Mouse (Mus musculus): ENCODE results near the gene Fam151a. TPM values are rescaled to one million over a fixed set of nuclear protein-coding genes. Genes with fewer than 3 reads are reported as not detected.
"Not testable (repeated sequence)": the region's sequence is repeated elsewhere in the genome, so short reads cannot be mapped to it uniquely, and the experiment has no call there.

Fam151a gene
- polyA plus RNA-seq, 1 experiment from 2014 or later: 0.28 TPM

DNA sequence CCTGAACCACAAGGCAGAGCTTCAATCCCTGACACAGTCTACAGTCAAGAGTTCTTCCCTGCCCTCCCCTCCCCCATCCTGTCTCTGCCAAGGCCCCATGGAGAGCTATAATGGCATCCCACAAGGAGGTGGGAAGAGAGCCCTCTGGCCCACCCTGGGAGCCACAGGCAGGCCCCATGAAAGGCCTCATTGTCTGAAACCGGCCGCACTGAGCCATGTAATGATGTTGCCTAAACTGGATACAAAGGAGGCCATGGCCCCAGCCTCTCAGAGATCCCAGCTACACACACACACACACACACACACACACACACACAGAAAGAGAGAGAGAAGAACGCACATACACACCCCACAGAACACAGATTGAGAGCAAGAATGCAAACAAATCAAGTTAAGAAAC lies 46.4 kb downstream of the Fam151a start:
- Histone ChIP-seq H3K9ac (no peak overlapping the region), H3K27ac (peak overlapping the region; percentile 72; the same call in 1 of the 2 replicates), H3K4me2 (replicated peaks) (no peak overlapping the region), H3K4me1 (peaks cover 72% of the 10 kb centered on the region), H3K36me3 (no peaks in the 10 kb centered on the region), H3K4me3 (no peak overlapping the region), H3K27me3 (no peaks in the 10 kb centered on the region), H3K9me3 (no peaks in the 10 kb centered on the region)
- peak; percentile 18; the same call in 1 of the 2 replicates for ATAC-seq (ENCODE audit: low FRiP score, low read depth)
- WGBS: 36% methylated on average over 3 of the region's 3 CpGs

DNA sequence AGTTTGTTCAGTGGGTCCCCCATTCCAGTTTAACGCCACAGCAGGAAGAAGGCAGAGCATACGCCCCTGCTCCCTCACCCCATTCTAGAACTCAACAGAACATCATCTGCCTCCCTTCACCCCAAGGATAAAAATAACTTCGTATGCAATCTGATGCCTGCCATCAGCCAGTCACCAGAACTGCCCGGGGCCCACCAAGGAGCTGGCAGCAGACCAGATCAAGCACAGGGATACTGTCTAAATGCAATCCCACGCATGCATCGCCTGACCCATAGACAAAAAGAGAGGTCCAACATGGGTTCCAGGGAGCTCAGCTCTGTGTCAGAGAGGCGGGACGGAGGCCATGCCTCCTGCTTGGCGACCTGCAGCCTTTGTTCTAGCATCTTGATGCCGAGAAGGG lies 49.4 kb downstream of the Fam151a start:
- peak overlapping the region; percentile 28; the same call in 1 of the 2 replicates for H3K27ac ChIP-seq
- WGBS: 72% methylated on average over 10 of the region's 10 CpGs

DNA sequence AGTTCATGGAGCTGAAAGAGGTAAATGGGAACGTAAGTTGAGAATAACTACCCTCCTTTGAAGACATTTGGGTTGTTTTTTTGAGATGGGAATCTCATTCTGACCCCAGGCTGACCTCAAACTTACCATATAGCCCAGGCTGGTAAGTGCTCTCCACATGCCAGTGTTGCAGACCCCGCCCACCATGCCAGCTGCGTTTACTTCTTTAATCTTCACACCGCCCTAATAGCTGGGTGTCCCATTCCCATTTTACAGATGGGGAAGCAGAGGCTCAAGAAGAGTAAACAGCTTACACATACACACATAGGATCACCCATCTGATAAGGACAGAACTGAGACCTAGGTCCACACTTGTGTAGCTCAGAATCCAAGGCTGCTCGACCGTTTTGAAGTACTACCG lies 51.1 kb downstream of the Fam151a start:
- H3K4me1 ChIP-seq: peaks cover 89% of the 10 kb centered on the region
- no peaks in the 10 kb centered on the region for H3K36me3 ChIP-seq
- no peak overlapping the region for H3K4me3 ChIP-seq
- H3K9me3 ChIP-seq: no peaks in the 10 kb centered on the region
- ATAC-seq (ENCODE audit: low FRiP score, low read depth): no peak
- no peaks in the 10 kb centered on the region for H3K27me3 ChIP-seq
- H3K4me2 ChIP-seq (replicated peaks): no peak overlapping the region
- H3K27ac ChIP-seq: peak overlapping the region; percentile 95; the same call in 1 of the 2 replicates
- H3K9ac ChIP-seq: no peak overlapping the region
- 89% methylated on average over 7 of the region's 7 CpGs for WGBS

More for the DNA sequence above, 49.4 kb downstream of the Fam151a start:
- Histone ChIP-seq H3K4me2 (replicated peaks) (no peak overlapping the region), H3K9me3 (no peaks in the 10 kb centered on the region), H3K4me3 (no peak overlapping the region), H3K9ac (no peak overlapping the region), H3K4me1 (peaks cover 89% of the 10 kb centered on the region), H3K36me3 (no peaks in the 10 kb centered on the region), H3K27me3 (no peaks in the 10 kb centered on the region)
- no peak for ATAC-seq (ENCODE audit: low FRiP score, low read depth)

DNA sequence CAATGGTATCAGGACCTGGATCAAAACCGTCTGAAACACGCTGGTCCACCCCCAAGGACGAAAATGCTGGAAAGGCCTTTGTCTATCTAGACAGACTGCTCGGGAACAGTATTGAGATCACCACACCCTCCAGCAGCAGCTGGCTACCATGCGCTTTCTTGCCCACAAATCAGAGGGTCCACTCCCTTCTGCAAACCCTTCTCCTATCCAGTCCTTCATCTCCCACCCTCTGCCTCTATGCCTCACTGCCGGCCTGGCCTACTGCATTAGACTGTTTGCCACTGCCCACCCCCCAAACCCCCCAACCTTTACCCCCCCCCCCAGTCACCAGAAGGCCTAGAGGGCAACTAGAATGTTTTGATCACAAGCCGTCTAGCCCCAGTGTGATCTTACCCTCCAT lies 51.7 kb downstream of the Fam151a start:
- Histone ChIP-seq H3K4me2 (replicated peaks) (peak overlapping the region; percentile 32; the same call in 1 of the 2 replicates), H3K9ac (no peak overlapping the region), H3K27me3 (no peaks in the 10 kb centered on the region), H3K9me3 (no peaks in the 10 kb centered on the region), H3K4me1 (peaks cover 88% of the 10 kb centered on the region), H3K36me3 (no peaks in the 10 kb centered on the region), H3K4me3 (no peak overlapping the region), H3K27ac (peak overlapping the region; percentile 95)
- 63% methylated on average over 7 of the region's 7 CpGs for WGBS
- ATAC-seq (ENCODE audit: low FRiP score, low read depth): no peak

DNA sequence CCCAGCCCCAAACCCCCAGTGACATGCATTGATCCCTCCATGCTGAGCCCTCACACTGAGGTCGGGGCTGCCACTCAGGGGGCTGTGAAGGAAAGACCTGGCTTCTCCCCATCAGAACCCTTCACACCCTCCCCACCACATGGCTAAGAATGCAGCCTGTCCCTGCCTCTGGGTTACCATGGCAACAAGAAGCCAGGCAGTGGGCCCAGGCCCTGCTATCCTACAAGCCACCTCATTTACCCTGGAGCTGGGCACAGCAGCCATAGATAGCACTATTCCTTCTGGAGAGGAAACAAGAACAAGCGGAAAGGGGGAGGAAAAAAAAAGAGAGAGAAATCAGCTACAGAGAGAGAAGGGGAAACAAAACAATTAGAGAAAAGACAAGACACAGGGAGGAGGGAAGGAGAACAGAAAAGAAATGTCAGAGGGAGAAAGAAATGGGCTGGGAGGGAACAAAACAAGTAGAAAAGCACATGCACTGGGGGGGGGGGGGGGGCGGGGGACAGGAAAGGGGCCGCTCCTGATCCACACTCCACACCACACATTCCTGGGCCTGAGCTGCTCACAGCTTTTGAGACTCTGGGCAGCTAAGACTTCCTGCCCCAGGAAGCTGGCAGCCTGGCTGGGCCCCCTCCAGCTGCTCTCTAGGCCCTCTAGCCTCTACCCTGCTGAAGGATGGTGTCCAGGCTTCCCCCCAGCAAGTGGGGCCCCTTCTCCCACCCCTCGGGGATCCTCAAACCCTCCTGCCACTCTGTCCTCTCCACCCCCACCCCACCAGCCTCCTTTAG lies 52.3 kb downstream of the Fam151a start:
- Histone ChIP-seq H3K4me1 (peaks cover 82% of the 10 kb centered on the region), H3K36me3 (no peaks in the 10 kb centered on the region), H3K27me3 (no peaks in the 10 kb centered on the region), H3K9me3 (no peaks in the 10 kb centered on the region), H3K4me2 (replicated peaks) (peak overlapping the region; percentile 32), H3K27ac (peak overlapping the region; percentile 95), H3K9ac (peak overlapping the region; percentile 54; the same call in 1 of the 2 replicates), H3K4me3 (no peak overlapping the region)
- WGBS: 7% methylated on average over 4 of the region's 5 CpGs
- peak; percentile 83 for ATAC-seq (ENCODE audit: low FRiP score, low read depth)

DNA sequence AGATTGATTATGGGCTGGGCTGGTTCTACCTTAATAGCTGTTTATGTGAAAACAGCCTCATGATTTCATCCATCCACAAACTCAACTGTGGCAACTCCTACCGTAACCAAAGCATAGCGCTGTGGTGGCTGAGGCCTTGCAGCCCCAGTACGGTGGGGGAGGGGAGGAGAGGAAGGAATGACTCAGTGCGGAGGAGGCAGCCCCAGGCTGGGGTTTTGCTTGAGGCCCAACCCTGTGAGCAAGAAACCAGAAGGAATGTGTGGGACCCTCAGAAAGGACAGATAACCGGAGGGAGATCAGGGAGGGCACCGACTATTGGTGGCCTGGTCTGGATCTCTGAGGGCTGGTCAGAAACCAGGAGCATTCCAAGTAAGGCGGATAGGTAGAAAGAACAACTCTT lies 54.1 kb downstream of the Fam151a start:
- no peak overlapping the region for H3K4me2 ChIP-seq (replicated peaks)
- H3K4me3 ChIP-seq: no peak overlapping the region
- no peaks in the 10 kb centered on the region for H3K27me3 ChIP-seq
- no peaks in the 10 kb centered on the region for H3K9me3 ChIP-seq
- WGBS: 43% methylated on average over 7 of the region's 7 CpGs
- H3K9ac ChIP-seq: no peak overlapping the region; the same call in 1 of the 2 replicates
- ATAC-seq (ENCODE audit: low FRiP score, low read depth): 0 out of 2 replicates have a peak, but pooled peaks have one; percentile 28
- peaks cover 74% of the 10 kb centered on the region for H3K4me1 ChIP-seq
- peak overlapping the region; percentile 95 for H3K27ac ChIP-seq
- no peaks in the 10 kb centered on the region for H3K36me3 ChIP-seq

DNA sequence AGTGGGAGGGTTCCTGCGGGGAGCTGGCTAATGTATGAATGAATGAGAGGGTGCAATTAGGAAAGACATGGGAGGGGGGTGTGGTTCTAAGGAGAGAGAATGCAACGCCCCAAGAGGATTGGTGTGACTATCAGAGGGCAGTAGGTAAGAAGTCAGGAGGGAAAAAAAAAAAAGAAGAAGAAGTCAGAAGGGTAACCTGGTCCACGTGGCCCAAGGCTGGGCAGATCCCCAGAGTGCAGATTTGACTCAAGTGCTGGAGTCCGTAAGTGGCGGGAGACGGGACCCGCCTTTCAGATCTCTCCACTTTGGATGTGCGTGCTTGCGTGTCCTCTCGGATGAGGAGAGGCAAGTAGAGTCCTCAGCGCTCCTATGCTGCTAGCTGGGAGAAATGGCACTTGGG lies 54.9 kb downstream of the Fam151a start:
- ATAC-seq (ENCODE audit: low FRiP score, low read depth): no peak
- Histone ChIP-seq H3K4me1 (peaks cover 66% of the 10 kb centered on the region), H3K27me3 (no peaks in the 10 kb centered on the region), H3K27ac (no peak overlapping the region), H3K9me3 (no peaks in the 10 kb centered on the region), H3K4me2 (replicated peaks) (no peak overlapping the region), H3K4me3 (no peak overlapping the region), H3K36me3 (no peaks in the 10 kb centered on the region), H3K9ac (no peak overlapping the region)
- 87% methylated on average over 11 of the region's 11 CpGs for WGBS

DNA sequence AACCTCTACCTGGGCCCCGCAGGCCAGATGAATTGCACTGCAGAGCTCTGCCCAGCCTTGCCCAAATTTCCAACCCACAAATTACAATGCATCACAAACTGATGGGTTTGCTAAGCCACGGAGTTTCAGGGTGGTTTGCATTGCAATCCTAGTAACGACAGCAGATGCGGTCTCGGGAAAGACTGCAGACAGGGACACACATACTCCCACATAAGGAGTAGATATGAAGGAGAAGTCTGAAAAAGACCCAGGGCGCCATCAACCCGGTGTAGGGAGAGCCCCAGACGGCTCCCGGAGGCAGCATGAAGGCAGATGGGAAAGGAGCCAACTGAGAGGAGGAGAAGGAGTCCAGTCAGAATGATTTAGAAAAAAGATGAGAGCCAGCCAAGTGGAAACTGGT lies 56.0 kb downstream of the Fam151a start:
- no peak for ATAC-seq (ENCODE audit: low FRiP score, low read depth)
- H3K4me2 ChIP-seq (replicated peaks): no peak overlapping the region
- H3K27ac ChIP-seq: peak overlapping the region; percentile 44; the same call in 1 of the 2 replicates
- H3K36me3 ChIP-seq: no peaks in the 10 kb centered on the region
- H3K4me3 ChIP-seq: no peak overlapping the region
- H3K27me3 ChIP-seq: no peaks in the 10 kb centered on the region
- peaks cover 55% of the 10 kb centered on the region for H3K4me1 ChIP-seq
- 60% methylated on average over 9 of the region's 9 CpGs for WGBS
- no peak overlapping the region for H3K9ac ChIP-seq
- H3K9me3 ChIP-seq: no peaks in the 10 kb centered on the region

DNA sequence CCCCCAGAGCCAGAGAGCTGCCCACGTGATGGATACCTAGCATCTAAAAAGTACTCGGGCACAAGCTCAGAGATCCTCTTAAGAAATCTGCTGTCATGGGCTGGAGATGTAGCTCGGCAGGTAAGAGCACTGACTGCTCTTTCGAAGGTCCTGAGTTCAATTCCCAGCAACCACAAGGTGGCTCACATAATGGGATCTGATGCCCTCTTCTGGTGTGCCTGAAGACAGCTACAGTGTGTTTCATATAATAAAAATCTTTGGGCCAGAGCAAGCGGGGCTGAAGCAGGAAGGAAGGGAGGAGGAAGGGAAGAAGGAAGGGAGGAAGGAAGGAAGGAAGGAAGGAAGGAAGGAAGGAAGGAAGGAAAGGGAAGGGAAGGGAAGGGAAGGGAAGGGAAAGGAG lies 56.5 kb downstream of the Fam151a start:
- H3K4me2 ChIP-seq (replicated peaks); H3K9me3 ChIP-seq; ATAC-seq (ENCODE audit: low FRiP score, low read depth); H3K4me3 ChIP-seq; H3K36me3 ChIP-seq; H3K27me3 ChIP-seq; H3K27ac ChIP-seq; H3K9ac ChIP-seq: not testable (repeated sequence)
- H3K4me1 ChIP-seq: peaks cover 50% of the 10 kb centered on the region
- 79% methylated on average over 5 of the region's 5 CpGs for WGBS

DNA sequence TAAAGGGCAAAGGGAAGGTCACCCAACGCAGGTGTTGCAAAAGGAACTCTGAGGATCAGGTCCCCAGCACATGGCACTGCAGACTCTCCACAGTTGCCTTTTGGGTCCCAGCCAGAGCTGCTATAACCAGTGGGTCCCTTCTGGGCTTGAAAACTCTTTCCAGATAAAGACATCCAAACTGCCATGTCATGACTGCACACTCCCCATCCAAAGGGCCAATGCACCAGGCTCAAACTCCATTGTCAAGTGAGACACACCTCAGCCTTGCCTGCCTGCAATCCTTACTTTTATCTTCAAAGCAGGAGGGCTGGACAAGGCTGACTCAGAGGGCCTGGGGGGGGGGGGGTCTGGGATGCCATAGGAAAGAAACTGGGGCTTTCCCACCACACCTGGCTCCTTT lies 57.2 kb downstream of the Fam151a start:
- Histone ChIP-seq H3K9me3 (no peaks in the 10 kb centered on the region), H3K4me3 (no peak overlapping the region), H3K27me3 (no peaks in the 10 kb centered on the region), H3K4me1 (peaks cover 43% of the 10 kb centered on the region), H3K9ac (no peak overlapping the region), H3K4me2 (replicated peaks) (no peak overlapping the region), H3K36me3 (no peaks in the 10 kb centered on the region), H3K27ac (no peak overlapping the region)
- WGBS: 76% methylated on average over 1 of the region's 1 CpGs
- ATAC-seq (ENCODE audit: low FRiP score, low read depth): no peak

DNA sequence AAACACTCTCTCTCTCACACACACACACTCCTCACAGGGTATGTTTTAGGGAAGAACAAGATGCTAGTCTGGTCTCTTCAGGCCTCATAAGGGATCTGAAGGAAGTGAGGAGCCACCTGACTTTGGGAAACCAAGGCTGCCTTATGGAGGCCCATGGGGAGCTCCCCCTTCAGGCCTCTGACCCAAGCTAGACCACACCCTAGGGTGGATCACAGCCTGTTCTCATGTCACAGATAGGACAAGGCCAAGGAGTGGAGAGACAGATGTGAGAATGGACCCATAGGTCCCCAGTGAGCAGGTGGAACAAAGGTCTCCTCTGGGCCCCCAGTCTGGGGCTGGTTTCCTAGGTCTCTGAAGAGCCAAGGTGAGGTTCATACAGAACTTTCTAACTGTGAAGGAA lies 58.6 kb downstream of the Fam151a start:
- ATAC-seq (ENCODE audit: low FRiP score, low read depth): no peak
- H3K4me2 ChIP-seq (replicated peaks): no peak overlapping the region
- peaks cover 30% of the 10 kb centered on the region for H3K4me1 ChIP-seq
- H3K36me3 ChIP-seq: no peaks in the 10 kb centered on the region
- no peaks in the 10 kb centered on the region for H3K27me3 ChIP-seq
- H3K9me3 ChIP-seq: no peaks in the 10 kb centered on the region
- H3K27ac ChIP-seq: no peak overlapping the region
- no peak overlapping the region for H3K4me3 ChIP-seq
- no peak overlapping the region for H3K9ac ChIP-seq

DNA sequence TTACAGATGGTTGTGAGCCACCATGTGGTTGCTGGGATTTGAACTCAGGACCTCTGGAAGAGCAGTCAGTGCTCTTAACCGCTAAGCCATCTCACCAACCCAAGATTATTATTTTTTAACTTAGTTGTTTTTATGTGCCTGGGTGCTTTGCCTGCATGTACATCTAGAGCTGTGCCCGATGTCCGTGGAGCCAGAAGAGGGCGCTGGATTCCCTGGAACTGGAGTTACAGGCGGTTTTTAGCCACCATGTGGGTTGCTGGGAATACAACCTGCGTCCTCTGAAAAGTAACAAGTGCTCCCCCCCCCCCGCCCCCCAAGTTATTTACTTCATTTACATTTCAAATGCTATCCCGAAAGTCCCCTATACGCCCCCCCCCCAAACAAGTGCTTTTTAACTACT lies 60.1 kb downstream of the Fam151a start:
- H3K4me1 ChIP-seq: peaks cover 20% of the 10 kb centered on the region
- H3K4me3 ChIP-seq; H3K4me2 ChIP-seq (replicated peaks); H3K27me3 ChIP-seq; ATAC-seq (ENCODE audit: low FRiP score, low read depth); H3K9ac ChIP-seq; H3K27ac ChIP-seq; H3K36me3 ChIP-seq; H3K9me3 ChIP-seq: not testable (repeated sequence)
- 95% methylated on average over 9 of the region's 9 CpGs for WGBS

DNA sequence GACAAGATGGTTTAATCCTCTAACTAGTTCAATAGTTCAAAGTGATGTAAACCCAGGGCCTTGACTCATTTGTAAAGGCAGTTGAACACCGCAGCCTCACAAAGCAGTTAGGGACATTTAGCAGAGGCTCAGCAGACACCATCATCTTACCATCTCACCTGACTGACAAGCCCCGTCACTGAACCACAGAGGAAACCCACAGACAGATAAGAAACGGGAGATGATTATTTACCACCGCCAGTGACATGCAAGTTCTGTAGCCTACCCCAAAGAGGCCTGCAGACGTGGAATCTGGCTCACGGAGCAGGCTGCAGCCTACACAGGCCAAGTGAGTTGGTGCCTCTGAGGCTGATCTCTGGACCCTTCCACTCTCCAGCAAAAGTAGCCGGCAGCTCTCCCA lies 60.6 kb downstream of the Fam151a start:
- no peak overlapping the region for H3K9ac ChIP-seq
- H3K4me2 ChIP-seq (replicated peaks): no peak overlapping the region
- no peaks in the 10 kb centered on the region for H3K36me3 ChIP-seq
- H3K27ac ChIP-seq: no peak overlapping the region
- ATAC-seq (ENCODE audit: low FRiP score, low read depth): no peak
- H3K27me3 ChIP-seq: no peaks in the 10 kb centered on the region
- peaks cover 20% of the 10 kb centered on the region for H3K4me1 ChIP-seq
- 92% methylated on average over 7 of the region's 7 CpGs for WGBS
- no peak overlapping the region for H3K4me3 ChIP-seq
- H3K9me3 ChIP-seq: no peaks in the 10 kb centered on the region

Data from limb, embryonic 13.5 days (tissue).